Mouse (Mus musculus) testis, postnatal 14 days (tissue): ENCODE results near the gene Olfml3.

Experiments used
- DNase-seq: peaks from one replicate; pipeline ENCODE4 v3.0.0; 2021; ENCODE audit warnings: low spot score

The Olfml3 gene

GRCm38 (mm10) chr3:103739329-103739728, 1.5 kb upstream of the Olfml3 start, which contains the start of gene Gm10964:
Gm10964 (plus strand) TSS chr3:103739366.
- DNase-seq: no peak

- DNase-seq: no peak
Observed at GRCm38 (mm10) chr3:103737061-103737754, 593 bp downstream of the Olfml3 start.

- no peak for DNase-seq
Observed at GRCm38 (mm10) chr3:103735776-103736600, 1.8 kb downstream of the Olfml3 start.

- no peak for DNase-seq
Observed at GRCm38 (mm10) chr3:103734696-103735519, 2.9 kb downstream of the Olfml3 start.

GRCm38 (mm10) chr3:103733799-103734695, 3.8 kb downstream of the Olfml3 start:
- DNase-seq: peak; percentile 71

GRCm38 (mm10) chr3:103733176-103733575, 4.6 kb downstream of the Olfml3 start:
- DNase-seq: no peak

- no peak for DNase-seq
Observed at GRCm38 (mm10) chr3:103732116-103732515, 5.7 kb downstream of the Olfml3 start.

GRCm38 (mm10) chr3:103729850-103730249, 8.0 kb downstream of the Olfml3 start:
- DNase-seq: no peak

- no peak for DNase-seq
Observed at GRCm38 (mm10) chr3:103727813-103728326, 9.9 kb downstream of the Olfml3 start.

GRCm38 (mm10) chr3:103726642-103727041, 11.2 kb downstream of the Olfml3 start:
- DNase-seq: no peak

- DNase-seq: no peak
Observed at GRCm38 (mm10) chr3:103724137-103724536, 13.7 kb downstream of the Olfml3 start.

- DNase-seq: no peak
Observed at GRCm38 (mm10) chr3:103718728-103719127, 19.1 kb downstream of the Olfml3 start.

GRCm38 (mm10) chr3:103716774-103717760, 20.7 kb downstream of the Olfml3 start:
- no peak for DNase-seq

- peak; percentile 51 for DNase-seq
Observed at GRCm38 (mm10) chr3:103715762-103716693, 21.8 kb downstream of the Olfml3 start.

GRCm38 (mm10) chr3:103714942-103715341, 22.9 kb downstream of the Olfml3 start:
- DNase-seq: no peak

GRCm38 (mm10) chr3:103714236-103714875, 23.4 kb downstream of the Olfml3 start:
- DNase-seq: no peak

GRCm38 (mm10) chr3:103712196-103712595, 25.6 kb downstream of the Olfml3 start:
- no peak for DNase-seq

- DNase-seq: no peak
Observed at GRCm38 (mm10) chr3:103709470-103710040, 28.2 kb downstream of the Olfml3 start.
